Mouse (Mus musculus): ENCODE data around the gene Lrmda. TPM values are rescaled to one million over a fixed set of nuclear protein-coding genes. Genes with fewer than 3 reads are reported as not detected.

Lrmda gene
- polyA plus RNA-seq, 1 experiment from 2014 or later: 0.22 TPM

DNA sequence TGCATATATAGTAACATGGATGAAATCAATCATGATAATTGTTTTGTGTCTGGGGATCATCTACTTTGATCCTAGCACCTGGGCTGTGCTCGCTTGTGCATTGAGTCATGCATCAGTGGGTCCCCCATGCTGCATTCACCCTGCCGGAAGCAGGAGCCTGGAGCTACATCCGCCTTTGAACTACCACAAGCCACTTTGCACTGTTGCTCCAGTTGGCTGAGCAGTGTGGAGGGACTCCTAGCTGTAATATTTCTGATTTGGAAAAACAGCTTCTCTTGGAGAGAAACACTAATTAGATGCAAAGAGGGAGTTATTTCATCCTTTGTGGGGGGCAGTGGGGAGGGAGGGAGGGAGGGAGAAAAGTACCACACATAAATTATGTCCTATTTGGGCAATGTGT is 220.8 kb downstream of the Lrmda start:
- ATAC-seq (ENCODE audit: low FRiP score): no peak
- no peaks in the 10 kb centered on the region for H3K9me3 ChIP-seq
- H3K27ac ChIP-seq: no peak overlapping the region
- H3K4me2 ChIP-seq: no peak overlapping the region
- WGBS: 48% methylated on average over 3 of the region's 3 CpGs
- peaks cover 12% of the 10 kb centered on the region for H3K4me1 ChIP-seq
- peaks cover 4% of the 10 kb centered on the region; the same call in 1 of the 2 replicates for H3K27me3 ChIP-seq
- no peaks in the 10 kb centered on the region for H3K36me3 ChIP-seq (replicated peaks)
- no peak overlapping the region for H3K4me3 ChIP-seq (replicated peaks)
- no peak overlapping the region for H3K9ac ChIP-seq

DNA sequence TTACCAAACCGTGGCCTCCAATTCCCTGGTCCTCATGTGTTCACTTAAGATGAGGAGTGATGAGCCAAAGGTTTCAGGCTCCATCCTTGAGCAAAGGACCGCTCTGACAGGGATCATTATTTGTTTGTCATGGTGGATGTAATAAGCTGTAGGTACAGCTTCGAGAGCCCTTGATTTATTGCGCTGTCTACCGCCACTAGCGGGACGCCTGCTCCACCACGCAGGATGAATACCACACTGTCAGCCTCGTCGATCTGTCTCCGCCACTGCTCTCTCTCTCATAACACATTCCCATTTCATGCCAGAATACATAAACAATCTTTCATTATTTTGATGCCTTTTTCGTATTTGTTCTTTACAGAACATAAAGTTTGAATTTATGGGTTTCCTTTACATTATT is 235.9 kb downstream of the Lrmda start:
- Histone ChIP-seq H3K4me3 (replicated peaks) (no peak overlapping the region), H3K4me2 (no peak overlapping the region), H3K9ac (no peak overlapping the region), H3K27me3 (peaks cover 24% of the 10 kb centered on the region), H3K9me3 (no peaks in the 10 kb centered on the region), H3K27ac (no peak overlapping the region), H3K4me1 (peaks cover 12% of the 10 kb centered on the region), H3K36me3 (replicated peaks) (no peaks in the 10 kb centered on the region)
- ATAC-seq (ENCODE audit: low FRiP score): no peak
- WGBS: 91% methylated on average over 12 of the region's 12 CpGs

DNA sequence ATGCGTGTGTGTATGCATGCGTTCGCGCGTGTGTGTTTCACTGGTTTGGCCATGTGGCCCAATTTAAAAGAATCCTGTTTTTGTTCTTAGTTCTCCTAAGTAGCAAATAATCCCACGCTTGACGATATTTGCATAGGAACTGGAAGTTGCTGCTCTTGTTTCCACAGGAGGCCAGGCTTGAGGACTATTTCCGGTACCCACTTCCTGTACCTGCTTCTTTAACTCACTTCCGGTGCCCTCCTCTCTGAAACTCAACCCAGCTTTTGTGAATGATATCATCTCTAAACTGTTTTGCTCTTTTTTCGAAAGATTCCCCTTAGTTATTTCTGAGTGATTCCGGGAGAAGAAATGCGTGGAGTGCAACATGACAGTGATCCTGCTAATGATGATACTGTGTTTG is 236.8 kb downstream of the Lrmda start:
- Histone ChIP-seq H3K27ac (no peak overlapping the region), H3K9me3 (no peaks in the 10 kb centered on the region), H3K4me2 (no peak overlapping the region), H3K4me1 (peaks cover 12% of the 10 kb centered on the region), H3K36me3 (replicated peaks) (no peaks in the 10 kb centered on the region), H3K4me3 (replicated peaks) (no peak overlapping the region), H3K27me3 (peaks cover 28% of the 10 kb centered on the region), H3K9ac (no peak overlapping the region)
- ATAC-seq (ENCODE audit: low FRiP score): no peak
- WGBS: 91% methylated on average over 12 of the region's 12 CpGs

DNA sequence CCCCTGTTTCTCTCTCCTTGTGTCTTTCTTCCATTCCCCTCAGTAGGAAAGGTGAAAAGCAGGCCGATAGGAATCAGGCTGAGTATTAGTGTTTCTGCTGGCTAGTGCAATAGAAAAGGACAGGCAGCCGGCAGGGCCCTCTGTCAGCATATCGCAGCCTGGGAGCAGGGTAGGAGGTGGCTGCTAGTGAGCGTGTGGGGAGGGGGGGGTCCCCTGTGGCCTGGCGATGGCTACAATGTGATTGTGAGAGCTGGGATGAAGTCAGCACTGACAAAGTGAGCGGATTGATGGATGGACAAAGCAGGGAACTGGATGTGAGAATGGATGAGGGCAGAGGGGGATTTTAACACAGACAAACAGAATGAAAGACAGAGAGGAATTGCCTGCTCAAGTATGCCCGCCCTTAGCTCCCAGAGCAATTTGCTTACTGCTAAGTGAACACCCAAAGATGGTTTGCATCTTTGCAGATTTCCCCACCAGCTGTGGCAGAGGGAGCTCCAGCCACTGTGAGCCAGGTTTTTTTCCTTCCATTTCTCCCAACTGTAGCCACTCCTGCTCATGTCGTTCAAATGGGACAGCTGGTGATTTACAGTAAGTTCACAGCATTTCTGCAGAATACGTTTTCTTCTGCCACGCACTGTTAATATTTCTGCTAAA is 240.0 kb downstream of the Lrmda start:
- H3K4me1 ChIP-seq: peaks cover 12% of the 10 kb centered on the region
- peaks cover 38% of the 10 kb centered on the region for H3K27me3 ChIP-seq
- H3K4me2 ChIP-seq: peak overlapping the region; percentile 24
- H3K27ac ChIP-seq: peak overlapping the region; percentile 65
- H3K36me3 ChIP-seq (replicated peaks): no peaks in the 10 kb centered on the region
- H3K9ac ChIP-seq: no peak overlapping the region
- peak; percentile 86 for ATAC-seq (ENCODE audit: low FRiP score)
- no peak overlapping the region for H3K4me3 ChIP-seq (replicated peaks)
- H3K9me3 ChIP-seq: no peaks in the 10 kb centered on the region
- 23% methylated on average over 10 of the region's 10 CpGs for WGBS

DNA sequence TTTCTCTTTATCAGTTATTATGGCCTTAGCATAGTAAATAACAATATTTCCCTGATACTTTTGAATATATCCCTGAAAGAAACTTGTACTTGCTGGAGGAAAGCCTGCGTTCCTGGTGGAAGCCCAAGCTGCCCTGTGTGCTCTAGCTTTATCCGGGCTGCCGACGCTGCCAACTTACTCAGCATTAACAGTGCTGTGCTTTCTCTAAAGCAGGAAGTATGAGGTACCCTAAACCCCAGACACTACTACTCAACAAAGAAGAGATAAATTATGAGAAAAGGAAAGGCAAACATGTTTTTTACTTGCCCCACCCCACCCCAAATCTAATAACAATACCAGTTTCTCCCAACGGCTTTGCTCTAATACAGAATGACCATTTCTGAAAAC is 240.5 kb downstream of the Lrmda start:
- peaks cover 39% of the 10 kb centered on the region for H3K27me3 ChIP-seq
- H3K36me3 ChIP-seq (replicated peaks): no peaks in the 10 kb centered on the region
- ATAC-seq (ENCODE audit: low FRiP score): no peak
- no peaks in the 10 kb centered on the region for H3K9me3 ChIP-seq
- peaks cover 12% of the 10 kb centered on the region for H3K4me1 ChIP-seq
- H3K27ac ChIP-seq: peak overlapping the region; percentile 65; the same call in 1 of the 2 replicates
- WGBS: 73% methylated on average over 5 of the region's 5 CpGs
- H3K4me3 ChIP-seq (replicated peaks): no peak overlapping the region
- H3K4me2 ChIP-seq: no peak overlapping the region; the same call in 1 of the 2 replicates
- no peak overlapping the region for H3K9ac ChIP-seq

DNA sequence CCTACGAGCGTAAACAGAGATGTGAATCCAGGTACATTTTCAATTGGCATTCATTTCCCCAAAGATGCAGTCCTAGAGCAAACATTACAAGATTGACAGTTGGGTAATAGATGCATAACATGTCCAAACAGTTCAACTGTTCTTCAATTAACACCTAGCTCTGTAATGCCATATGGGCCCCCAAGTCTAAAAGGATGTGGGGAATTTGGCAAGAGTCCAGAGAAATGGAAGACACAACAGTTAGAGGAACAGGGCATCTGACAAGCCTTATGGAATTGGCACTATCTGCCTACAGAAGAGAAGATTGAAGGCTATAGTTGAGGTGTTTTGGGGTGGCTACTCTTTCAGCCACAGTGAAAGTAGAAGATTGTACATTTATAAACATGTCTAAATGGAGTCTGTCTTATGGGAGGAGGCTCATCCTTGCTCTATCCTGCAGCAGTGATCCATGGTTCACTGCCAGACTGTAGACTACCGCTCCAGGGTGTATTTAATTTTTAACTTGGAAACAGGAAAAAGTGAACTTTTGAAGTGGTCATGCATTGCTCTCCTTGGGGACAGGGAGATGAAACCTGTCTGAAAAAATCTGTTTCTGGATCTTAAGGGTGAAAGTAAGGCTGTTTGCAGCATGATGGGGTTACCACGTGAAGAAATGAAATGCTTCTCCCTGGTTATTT is 245.9 kb downstream of the Lrmda start:
- Histone ChIP-seq H3K4me3 (replicated peaks) (no peak overlapping the region), H3K36me3 (replicated peaks) (no peaks in the 10 kb centered on the region), H3K27me3 (peaks cover 32% of the 10 kb centered on the region), H3K9ac (no peak overlapping the region), H3K4me2 (no peak overlapping the region), H3K4me1 (no peaks in the 10 kb centered on the region), H3K27ac (no peak overlapping the region), H3K9me3 (no peaks in the 10 kb centered on the region)
- no peak for ATAC-seq (ENCODE audit: low FRiP score)
- WGBS: 79% methylated on average over 4 of the region's 4 CpGs

DNA sequence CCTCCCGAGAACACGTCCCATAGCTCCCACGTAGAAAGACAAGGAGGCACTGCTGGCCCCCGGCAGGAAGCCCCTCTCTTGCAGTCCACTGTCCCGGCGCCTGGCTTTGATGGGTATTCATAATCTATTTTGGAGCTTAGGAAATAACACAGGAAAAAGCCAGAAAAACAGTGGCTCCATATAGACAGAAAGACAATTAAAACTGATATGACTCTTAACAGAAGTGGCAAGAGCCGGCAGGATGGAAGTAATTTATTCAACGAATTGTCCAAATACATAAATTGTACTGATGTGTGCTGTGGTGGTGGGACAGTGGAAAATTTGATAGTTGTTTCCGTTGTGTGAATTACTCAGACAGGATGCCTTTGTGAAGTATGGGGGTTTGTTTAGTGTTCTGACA is 250.3 kb downstream of the Lrmda start:
- peaks cover 4% of the 10 kb centered on the region; the same call in 1 of the 2 replicates for H3K4me1 ChIP-seq
- H3K4me3 ChIP-seq (replicated peaks): no peak overlapping the region
- H3K36me3 ChIP-seq (replicated peaks): no peaks in the 10 kb centered on the region
- H3K4me2 ChIP-seq: no peak overlapping the region
- H3K9ac ChIP-seq: no peak overlapping the region
- H3K9me3 ChIP-seq: no peaks in the 10 kb centered on the region
- H3K27me3 ChIP-seq: peaks cover 29% of the 10 kb centered on the region; the same call in 1 of the 2 replicates
- whole genome bisulfite sequencing: 90% methylated on average over 9 of the region's 9 CpGs
- no peak for ATAC-seq (ENCODE audit: low FRiP score)
- H3K27ac ChIP-seq: no peak overlapping the region

DNA sequence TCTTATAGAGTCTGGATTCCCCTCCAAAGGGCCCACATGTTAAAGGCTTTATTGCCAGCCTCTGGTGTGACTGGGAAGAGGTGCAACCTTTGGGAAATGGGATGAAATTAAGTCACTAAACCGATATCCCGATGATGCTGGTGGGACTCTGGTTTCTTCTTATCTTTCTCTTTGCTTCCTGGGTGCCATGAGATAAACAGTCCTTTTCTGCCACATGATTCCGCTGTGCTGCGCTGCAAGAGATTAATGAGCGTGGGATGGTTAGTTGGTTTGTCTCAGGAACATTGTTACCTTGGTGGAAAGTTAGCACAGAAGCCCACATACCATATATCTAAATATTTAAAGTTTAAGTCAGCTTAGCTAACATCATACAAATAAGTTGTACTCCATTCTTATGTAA is 258.5 kb downstream of the Lrmda start:
- Histone ChIP-seq H3K27ac (no peak overlapping the region), H3K4me3 (replicated peaks) (no peak overlapping the region), H3K4me2 (no peak overlapping the region), H3K9ac (no peak overlapping the region), H3K9me3 (no peaks in the 10 kb centered on the region), H3K36me3 (replicated peaks) (no peaks in the 10 kb centered on the region), H3K27me3 (peaks cover 62% of the 10 kb centered on the region), H3K4me1 (peaks cover 9% of the 10 kb centered on the region; the same call in 1 of the 2 replicates)
- no peak for ATAC-seq (ENCODE audit: low FRiP score)
- WGBS: 92% methylated on average over 5 of the region's 5 CpGs

DNA sequence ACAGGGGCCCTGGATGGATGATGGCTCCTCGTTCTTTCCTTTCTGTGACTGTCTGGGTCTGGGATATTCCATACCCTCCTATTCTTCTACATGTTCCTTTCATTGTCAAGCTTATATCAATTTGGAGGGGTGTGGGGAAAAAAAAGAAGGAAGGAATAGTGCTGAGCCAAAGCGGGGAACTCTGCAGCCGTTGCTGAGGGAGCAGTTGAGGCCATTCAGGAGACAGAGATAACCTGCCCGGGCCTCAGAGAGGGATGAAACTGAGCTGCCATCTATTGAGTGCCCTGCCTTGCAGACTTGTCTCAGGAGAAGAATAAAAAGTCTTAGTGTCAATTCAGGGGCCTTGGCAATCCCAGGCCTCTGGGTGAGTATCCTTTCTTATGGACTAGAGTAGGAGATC is 260.1 kb downstream of the Lrmda start:
- no peak for ATAC-seq (ENCODE audit: low FRiP score)
- 81% methylated on average over 4 of the region's 4 CpGs for WGBS
- H3K4me2 ChIP-seq: no peak overlapping the region
- no peaks in the 10 kb centered on the region for H3K36me3 ChIP-seq (replicated peaks)
- no peak overlapping the region for H3K9ac ChIP-seq
- H3K4me3 ChIP-seq (replicated peaks): no peak overlapping the region
- no peaks in the 10 kb centered on the region for H3K9me3 ChIP-seq
- peaks cover 64% of the 10 kb centered on the region for H3K27me3 ChIP-seq
- H3K4me1 ChIP-seq: peaks cover 18% of the 10 kb centered on the region
- no peak overlapping the region for H3K27ac ChIP-seq

DNA sequence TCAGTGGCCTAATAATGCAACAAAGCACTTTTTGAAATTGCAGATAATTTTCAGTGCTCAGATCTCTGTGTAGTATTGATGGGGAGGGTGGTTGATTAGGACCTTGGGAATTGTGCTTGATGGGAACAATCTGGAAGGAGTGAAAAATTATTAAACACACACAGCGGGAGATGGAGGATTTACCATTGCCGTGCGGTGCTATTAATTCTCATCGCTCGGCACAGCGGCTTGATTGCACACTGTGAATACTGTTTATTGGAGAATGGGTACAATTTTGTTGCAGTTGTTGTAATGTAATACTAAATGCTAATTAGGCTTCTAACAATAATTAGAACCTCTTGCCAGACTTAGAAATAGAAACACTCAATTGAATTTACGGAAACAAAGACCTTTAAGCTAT is 262.1 kb downstream of the Lrmda start:
- Histone ChIP-seq H3K27ac (no peak overlapping the region), H3K9ac (no peak overlapping the region), H3K27me3 (peaks cover 66% of the 10 kb centered on the region), H3K36me3 (replicated peaks) (no peaks in the 10 kb centered on the region), H3K4me2 (no peak overlapping the region), H3K4me1 (peaks cover 18% of the 10 kb centered on the region), H3K9me3 (no peaks in the 10 kb centered on the region), H3K4me3 (replicated peaks) (no peak overlapping the region)
- 27% methylated on average over 7 of the region's 7 CpGs for WGBS
- ATAC-seq (ENCODE audit: low FRiP score): peak; percentile 44; the same call in 1 of the 2 replicates

DNA sequence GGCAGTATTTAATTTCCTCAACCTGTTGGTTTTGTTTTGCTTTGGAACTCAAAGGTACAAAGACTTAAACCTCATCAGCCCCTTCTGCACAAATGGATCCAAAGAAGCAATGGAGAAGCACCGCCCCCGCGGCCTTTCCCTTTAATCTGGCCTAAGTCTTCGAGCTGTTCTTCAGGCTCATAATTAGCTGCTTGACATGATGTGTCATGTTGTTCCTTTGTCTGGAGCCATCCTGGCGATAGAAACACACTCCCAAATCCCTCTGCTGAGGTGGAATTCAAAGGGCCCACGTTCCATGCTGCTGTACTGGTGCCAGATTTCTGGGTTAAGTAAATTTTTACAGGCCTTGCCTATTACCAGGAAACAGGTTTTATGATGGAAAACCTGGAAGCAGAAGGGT is 263.3 kb downstream of the Lrmda start:
- no peaks in the 10 kb centered on the region for H3K36me3 ChIP-seq (replicated peaks)
- peaks cover 73% of the 10 kb centered on the region for H3K27me3 ChIP-seq
- H3K9ac ChIP-seq: no peak overlapping the region
- H3K4me2 ChIP-seq: no peak overlapping the region
- no peak overlapping the region for H3K4me3 ChIP-seq (replicated peaks)
- ATAC-seq (ENCODE audit: low FRiP score): peak; percentile 51; the same call in 1 of the 2 replicates
- 10% methylated on average over 6 of the region's 6 CpGs for WGBS
- H3K27ac ChIP-seq: no peak overlapping the region
- H3K4me1 ChIP-seq: peaks cover 18% of the 10 kb centered on the region
- H3K9me3 ChIP-seq: no peaks in the 10 kb centered on the region

DNA sequence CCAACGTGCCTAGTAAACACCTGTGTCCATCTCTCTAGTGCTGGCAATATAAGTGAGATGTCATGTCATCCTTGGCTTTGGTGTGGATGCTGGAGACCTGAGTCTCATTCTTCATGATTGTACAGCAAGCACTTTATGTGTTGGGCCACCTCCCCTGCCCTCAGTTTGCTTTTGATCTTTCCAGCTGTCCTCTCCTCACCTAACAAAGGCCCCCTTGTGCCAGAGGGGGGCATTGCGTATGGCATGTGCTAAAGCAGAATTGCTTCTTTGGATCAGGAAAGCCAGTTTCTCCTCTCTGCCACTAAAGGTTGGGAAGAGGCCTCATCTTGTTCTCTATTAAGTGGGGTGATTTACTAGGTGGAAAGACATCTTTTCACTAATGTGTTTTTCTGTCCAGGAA is 264.2 kb downstream of the Lrmda start:
- Histone ChIP-seq H3K36me3 (replicated peaks) (no peaks in the 10 kb centered on the region), H3K9ac (no peak overlapping the region), H3K9me3 (no peaks in the 10 kb centered on the region), H3K27ac (0 out of 2 replicates have a peak overlapping the region, but pooled peaks have one; percentile 6), H3K4me2 (no peak overlapping the region), H3K4me1 (peaks cover 18% of the 10 kb centered on the region), H3K27me3 (peaks cover 75% of the 10 kb centered on the region), H3K4me3 (replicated peaks) (no peak overlapping the region)
- 48% methylated on average over 2 of the region's 2 CpGs for WGBS
- no peak for ATAC-seq (ENCODE audit: low FRiP score)
